8 mouse cellular contexts compared by ENCODE assay signal in genomic region chr9:118926688-118927321, GRCm38 (mm10). TPM values are rescaled to one million over a fixed set of nuclear protein-coding genes. Genes with fewer than 3 reads are reported as not detected.
DNase-seq lines count a peak whose midpoint lies in the region; ATAC-seq lines count a peak whose summit lies in the region.

No protein-coding gene starts in this region.

- H3K9me3 ChIP-seq in intestine, embryonic 15.5 days = no peaks in the 10 kb centered on the region

- H3K36me3 ChIP-seq in intestine, embryonic 15.5 days = 0 out of 2 replicates have a peak, but pooled peaks cover 4% of the 10 kb centered on the region
- H3K36me3 ChIP-seq in splenic B cell, adult 2 months (ENCODE audit: control insufficient read depth, insufficient read depth, low read length, poor library complexity, severe bottlenecking) = no peaks in the 10 kb centered on the region; the same call in 1 of the 2 replicates

- H3K9ac ChIP-seq in intestine, embryonic 15.5 days = peak overlapping the region; percentile 89

- peak overlapping the region; percentile 99 for H3K4me2 ChIP-seq in intestine, embryonic 15.5 days (replicated peaks)

- intact Hi-C loops in left cerebral cortex, postnatal 14 days (cut with DNase I) = loop anchor here (5.0 kb wide), 2 partner anchors 65 to 80 kb away; no protein-coding TSS in a partner anchor

- 1% methylated on average over 53 of the region's 68 CpGs for WGBS in intestine, embryonic 15.5 days

- peak; percentile 33 for DNase-seq in embryo, embryonic 10.5 days (ENCODE audit: low spot score)
- no peak for DNase-seq in embryo, embryonic 9.5 days (ENCODE audit: extremely low spot score)
- peak; percentile 50 for DNase-seq in cerebellum, adult 11 months
- peak; percentile 71 to 76 for DNase-seq in frontal cortex, postnatal 10 days (ENCODE audit: low spot score in 2 of 2)
- DNase-seq in left cerebral cortex, postnatal 14 days (ENCODE audit: low spot score in 2 of 2) = peak; percentile 79 to 81
- DNase-seq in splenic B cell, adult 2 months (ENCODE audit: low read depth, low spot score) = peak; percentile 25

- peak overlapping the region; percentile 85 for H3K4me3 ChIP-seq in intestine, embryonic 15.5 days (replicated peaks)

- peak; percentile 19 for ATAC-seq in intestine, embryonic 15.5 days
- ATAC-seq in megakaryocyte progenitor cell, adult 5-6 weeks (replicated peaks; ENCODE audit: poor library complexity) = peak; percentile 10; the same call in 1 of the 2 replicates

- peak overlapping the region; percentile 89 for H3K27ac ChIP-seq in intestine, embryonic 15.5 days

- H3K27me3 ChIP-seq in intestine, embryonic 15.5 days (replicated peaks) = no peaks in the 10 kb centered on the region
- H3K27me3 ChIP-seq in splenic B cell, adult 2 months (ENCODE audit: control insufficient read depth, insufficient read depth, low read length, poor library complexity, severe bottlenecking) = no peaks in the 10 kb centered on the region

- peaks cover 26% of the 10 kb centered on the region for H3K4me1 ChIP-seq in intestine, embryonic 15.5 days (replicated peaks)

RNA-seq across cellular contexts. Expression of gene Ctdspl, which starts 0.6 kb away (rescaled TPM):
- 16.9 and 18.4 TPM in 2 replicates for polyA plus RNA-seq in intestine, embryonic 15.5 days (2015; fragmentation: Nextera tagmentation; extraction: Ambion mirVana)
- 10 to 100 TPM; 31.5 to 36.6 TPM for total RNA-seq in left cerebral cortex, postnatal 14 days (2021)
- 16.7 and 19.4 TPM in 2 replicates for total RNA-seq in megakaryocyte progenitor cell, adult 5-6 weeks (2015)
- 7.4 and 8.1 TPM in 2 replicates for total RNA-seq in megakaryocyte progenitor cell, adult 5-6 weeks (2017)
